Mouse (Mus musculus) hindbrain, embryonic 11.5 days (tissue): Measurements from ENCODE around the gene Oit1. TPM values are rescaled to one million over a fixed set of nuclear protein-coding genes. Genes with fewer than 3 reads are reported as not detected.

Experiments used
- ATAC-seq: fragments of 200-750 bp; cut with Nextera tagmentation; 2 replicates; pipeline ENCODE4 v1.8.0; 2017; ENCODE audit warnings: mild to moderate bottlenecking, moderate TSS enrichment, moderate library complexity; ENCODE audit not compliant: low FRiP score
- DNase-seq: peaks from one replicate; pipeline ENCODE4 v3.0.0-alpha.2; 2015; ENCODE audit warnings: low spot score
- H3K27ac ChIP-seq: fragments of 300-500 bp; sonication (generic); 2 replicates; pipeline ENCODE4 v1.5.1; 2014; ENCODE audit warnings: mild to moderate bottlenecking, low read depth, low read length
- H3K27me3 ChIP-seq: fragments of 300-500 bp; sonication (generic); 2 replicates; pipeline ENCODE4 v1.6.1; 2014; ENCODE audit warnings: mild to moderate bottlenecking, low read length, moderate library complexity, mixed read lengths; ENCODE audit not compliant: control insufficient read depth, insufficient read depth
- H3K36me3 ChIP-seq: fragments of 300-500 bp; sonication (generic); 2 replicates; pipeline ENCODE4 v1.6.1; 2014; ENCODE audit warnings: mild to moderate bottlenecking, low read length, moderate library complexity, mixed read lengths; ENCODE audit not compliant: control insufficient read depth, insufficient read depth
- H3K4me1 ChIP-seq: fragments of 300-500 bp; sonication (generic); replicated peaks from 2 replicates; pipeline ENCODE4 v1.6.1; 2014; ENCODE audit warnings: low read length, mixed read lengths; ENCODE audit not compliant: control insufficient read depth, insufficient read depth
- H3K4me2 ChIP-seq: fragments of 300-500 bp; sonication (generic); replicated peaks from 2 replicates; pipeline ENCODE4 v1.6.1; 2014; ENCODE audit warnings: mild to moderate bottlenecking, low read depth, low read length
- H3K4me3 ChIP-seq: fragments of 300-500 bp; sonication (generic); 2 replicates; pipeline ENCODE4 v1.5.1; 2014; ENCODE audit warnings: low read depth, low read length
- H3K9ac ChIP-seq: fragments of 300-500 bp; sonication (generic); 2 replicates; pipeline ENCODE4 v1.6.1; 2014; ENCODE audit warnings: low read depth, low read length
- H3K9me3 ChIP-seq: fragments of 300-500 bp; sonication (generic); 2 replicates; pipeline ENCODE4 v1.6.1; 2016; ENCODE audit warnings: low read length; ENCODE audit not compliant: control insufficient read depth
- WGBS: fragments of 180-500 bp; shearing (Covaris S2); extraction: QIAGEN DNeasy Blood & Tissue Kit; methylation state at CpG from one replicate; pipeline ENCODE4 v1.1.7; 2014; 5-methylcytosine and 5-hydroxymethylcytosine counted together
- polyA plus RNA-seq: library from polyadenylated mRNA; unstranded; fragments of >200 nt; fragmentation: Nextera tagmentation; extraction: Ambion mirVana; gene quantifications from 2 replicates; pipeline ENCODE4 v1.2.1, GENCODE M21; 2014

Gene Oit1
- 0.14 TPM in 1 of 2 replicates, not detected in the other for polyA plus RNA-seq

GRCm38 (mm10) chr14:8378685-8379313 is at the start of gene Oit1:
TSS of gene Oit1 (minus strand) at chr14:8378754.
- WGBS, result 74% methylated on average over 8 of the region's 8 CpGs
- no peak within 1 kb of the TSS for H3K4me2 ChIP-seq
- no peak within 1 kb of the TSS for H3K4me3 ChIP-seq
- no peaks in the 10 kb centered on the region for H3K36me3 ChIP-seq
- no peak within 1 kb of the TSS for H3K27ac ChIP-seq
- H3K27me3 ChIP-seq, result no peaks in the 10 kb centered on the region
- H3K9me3 ChIP-seq, result no peaks in the 10 kb centered on the region
- no peak for DNase-seq
- ATAC-seq, result no peak
- no peak within 1 kb of the TSS for H3K9ac ChIP-seq
- H3K4me1 ChIP-seq, result no peaks in the 10 kb centered on the region

- H3K27me3 ChIP-seq, result no peaks in the 10 kb centered on the region
- H3K4me3 ChIP-seq, result no peak overlapping the region
- ATAC-seq (no peak), DNase-seq (no peak)
- H3K4me1 ChIP-seq, result no peaks in the 10 kb centered on the region
- no peaks in the 10 kb centered on the region for H3K36me3 ChIP-seq
- H3K27ac ChIP-seq, result no peak overlapping the region
- WGBS, result 69% methylated on average over 3 of the region's 3 CpGs
- no peaks in the 10 kb centered on the region for H3K9me3 ChIP-seq
- no peak overlapping the region for H3K4me2 ChIP-seq
- H3K9ac ChIP-seq, result no peak overlapping the region
Measured at GRCm38 (mm10) chr14:8422833-8423232, 44.3 kb upstream of the Oit1 start.

GRCm38 (mm10) chr14:8421199-8421787 is 42.7 kb upstream of the Oit1 start:
- no peaks in the 10 kb centered on the region for H3K4me1 ChIP-seq
- H3K9ac ChIP-seq, result no peak overlapping the region
- H3K27ac ChIP-seq, result no peak overlapping the region
- no peak overlapping the region for H3K4me2 ChIP-seq
- no peak overlapping the region for H3K4me3 ChIP-seq
- peak; percentile 28 for DNase-seq
- no peaks in the 10 kb centered on the region for H3K36me3 ChIP-seq
- H3K27me3 ChIP-seq, result no peaks in the 10 kb centered on the region
- no peaks in the 10 kb centered on the region for H3K9me3 ChIP-seq
- ATAC-seq, result no peak
- WGBS, result 30% methylated on average over 10 of the region's 10 CpGs

GRCm38 (mm10) chr14:8418610-8419009 is 40.1 kb upstream of the Oit1 start:
- Histone ChIP-seq H3K9ac (no peak overlapping the region), H3K4me1 (no peaks in the 10 kb centered on the region), H3K4me3 (no peak overlapping the region), H3K27ac (no peak overlapping the region), H3K9me3 (no peaks in the 10 kb centered on the region), H3K4me2 (no peak overlapping the region), H3K36me3 (no peaks in the 10 kb centered on the region), H3K27me3 (no peaks in the 10 kb centered on the region)
- no peak for ATAC-seq
- DNase-seq, result no peak
- 65% methylated on average over 3 of the region's 3 CpGs for WGBS

- no peak overlapping the region for H3K4me3 ChIP-seq
- H3K36me3 ChIP-seq, result no peaks in the 10 kb centered on the region
- no peaks in the 10 kb centered on the region for H3K27me3 ChIP-seq
- no peak overlapping the region for H3K4me2 ChIP-seq
- ATAC-seq, result no peak
- DNase-seq, result no peak
- no peaks in the 10 kb centered on the region for H3K4me1 ChIP-seq
- no peak overlapping the region for H3K9ac ChIP-seq
- no peak overlapping the region for H3K27ac ChIP-seq
- H3K9me3 ChIP-seq, result no peaks in the 10 kb centered on the region
- 67% methylated on average over 6 of the region's 6 CpGs for WGBS
Measured at GRCm38 (mm10) chr14:8405946-8406345, 27.4 kb upstream of the Oit1 start.

- no peaks in the 10 kb centered on the region for H3K4me1 ChIP-seq
- ATAC-seq (no peak), DNase-seq (no peak)
- H3K9ac ChIP-seq, result no peak overlapping the region
- no peak overlapping the region for H3K27ac ChIP-seq
- no peak overlapping the region for H3K4me2 ChIP-seq
- H3K36me3 ChIP-seq, result no peaks in the 10 kb centered on the region
- H3K9me3 ChIP-seq, result no peaks in the 10 kb centered on the region
- H3K27me3 ChIP-seq, result no peaks in the 10 kb centered on the region
- 66% methylated on average over 3 of the region's 3 CpGs for WGBS
- H3K4me3 ChIP-seq, result no peak overlapping the region
Measured at GRCm38 (mm10) chr14:8403310-8403709, 24.8 kb upstream of the Oit1 start.

GRCm38 (mm10) chr14:8398507-8398906 is 20.0 kb upstream of the Oit1 start:
- H3K9me3 ChIP-seq, result no peaks in the 10 kb centered on the region
- ATAC-seq (no peak), DNase-seq (no peak)
- H3K4me3 ChIP-seq, result no peak overlapping the region
- no peaks in the 10 kb centered on the region for H3K4me1 ChIP-seq
- H3K27me3 ChIP-seq, result no peaks in the 10 kb centered on the region
- H3K36me3 ChIP-seq, result no peaks in the 10 kb centered on the region
- H3K27ac ChIP-seq, result no peak overlapping the region
- H3K4me2 ChIP-seq, result no peak overlapping the region
- no peak overlapping the region for H3K9ac ChIP-seq

GRCm38 (mm10) chr14:8395690-8396287 is 17.2 kb upstream of the Oit1 start:
- 86% methylated on average over 7 of the region's 7 CpGs for WGBS
- Histone ChIP-seq H3K4me1 (no peaks in the 10 kb centered on the region), H3K4me2 (no peak overlapping the region), H3K4me3 (no peak overlapping the region), H3K27me3 (no peaks in the 10 kb centered on the region), H3K36me3 (no peaks in the 10 kb centered on the region), H3K9ac (no peak overlapping the region), H3K9me3 (no peaks in the 10 kb centered on the region), H3K27ac (no peak overlapping the region)
- ATAC-seq, result no peak
- no peak for DNase-seq
